Mouse (Mus musculus): ENCODE results near the gene Samd4. TPM values are rescaled to one million over a fixed set of nuclear protein-coding genes. Genes with fewer than 3 reads are reported as not detected.

Gene Samd4
- total RNA-seq, 2 experiments from 2014 or later = 57.1 to 57.9 TPM

DNA sequence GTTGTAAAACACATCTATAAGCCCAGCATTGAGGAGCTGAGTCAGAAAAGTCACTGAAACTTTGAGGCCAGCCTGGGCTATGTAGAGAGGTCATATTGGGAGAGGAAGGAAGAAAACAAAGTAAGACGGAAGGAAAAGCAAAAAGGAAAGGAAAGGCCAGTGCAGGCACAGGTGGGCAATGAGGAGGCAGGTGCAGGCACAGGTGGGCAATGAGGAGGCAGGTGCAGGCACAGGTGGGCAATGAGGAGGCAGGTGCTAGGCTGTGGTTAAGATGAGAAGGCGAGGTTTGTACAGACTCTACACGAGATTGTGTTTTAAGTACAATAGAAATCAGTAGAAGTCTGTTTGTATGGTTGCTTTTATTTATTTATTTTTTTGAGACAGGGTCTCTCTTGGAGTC lies 65.0 kb downstream of the Samd4 start:
- no peak for DNase-seq (ENCODE audit: low spot score)
- intact Hi-C loops (cut with DNase I) = no loop called here

DNA sequence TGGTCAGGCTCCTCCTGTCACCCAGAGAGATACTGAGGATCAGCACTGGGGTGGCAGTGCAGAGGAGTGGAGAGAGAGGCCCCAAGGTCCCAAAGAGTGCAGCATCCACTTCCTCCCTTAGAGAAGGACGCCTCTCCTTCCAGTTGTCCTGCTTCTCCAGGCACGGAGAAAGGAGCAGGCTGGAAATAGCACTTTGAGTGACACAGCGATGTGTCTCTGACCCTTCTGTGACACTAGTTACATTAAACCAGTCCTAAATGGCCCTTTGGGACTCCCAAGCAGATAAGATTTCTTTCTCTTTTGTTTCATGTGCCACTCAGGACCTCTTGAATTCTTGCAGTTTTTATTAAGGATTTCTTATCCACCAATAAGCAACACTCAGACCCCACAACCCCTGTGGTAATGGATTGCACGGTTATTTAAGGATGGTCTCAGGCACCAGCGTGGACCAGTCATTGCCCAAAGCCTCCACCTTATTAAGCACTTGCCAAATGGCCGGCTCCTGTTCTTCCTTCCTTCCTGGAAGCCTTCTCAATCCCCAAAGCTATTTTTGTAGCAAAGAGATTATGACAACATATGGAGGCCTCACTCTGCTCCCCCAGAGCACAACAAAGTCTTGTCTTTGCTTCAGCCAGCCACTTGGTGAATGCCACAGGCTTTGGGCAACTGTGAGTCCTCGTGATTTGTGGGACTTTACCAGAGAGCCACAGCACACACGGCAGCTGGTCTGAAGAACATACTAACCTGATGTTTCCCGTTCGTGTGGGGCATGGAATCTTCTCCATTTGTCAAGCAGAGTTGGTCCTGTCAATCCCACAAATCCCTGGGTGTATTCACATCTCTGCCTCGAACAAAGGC lies 68.1 kb downstream of the Samd4 start:
- no peak for DNase-seq (ENCODE audit: low spot score)

DNA sequence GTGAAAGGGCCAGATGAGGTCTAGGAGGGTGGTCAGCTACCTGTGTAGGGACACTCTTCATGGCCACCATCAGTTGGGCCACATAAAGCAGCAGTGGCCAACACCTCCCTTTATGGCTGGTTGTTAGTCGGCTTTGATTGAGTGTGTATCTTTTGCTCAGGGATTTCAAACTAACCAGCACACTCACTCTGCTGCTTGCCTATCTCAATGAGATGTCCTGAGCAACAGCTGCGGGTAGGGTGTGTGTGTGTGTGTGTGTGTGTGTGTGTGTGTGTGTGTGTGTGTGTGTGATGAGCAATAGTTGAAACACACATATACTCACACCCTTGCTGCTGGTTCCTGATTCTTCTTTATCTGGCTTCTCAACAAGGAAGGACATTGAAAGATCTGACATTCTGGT lies 69.6 kb downstream of the Samd4 start:
- no peak for DNase-seq (ENCODE audit: low spot score)
- intact Hi-C loops (cut with DNase I) = loop anchor here (5.0 kb wide), 2 partner anchors 45 to 70 kb away; partner anchors contain the start of gene Samd4

More for the DNA sequence above, 68.1 kb downstream of the Samd4 start:
- intact Hi-C loops (cut with DNase I) = loop anchor here (5.0 kb wide), 2 partner anchors 47 to 68 kb away; partner anchors contain the start of gene Samd4

DNA sequence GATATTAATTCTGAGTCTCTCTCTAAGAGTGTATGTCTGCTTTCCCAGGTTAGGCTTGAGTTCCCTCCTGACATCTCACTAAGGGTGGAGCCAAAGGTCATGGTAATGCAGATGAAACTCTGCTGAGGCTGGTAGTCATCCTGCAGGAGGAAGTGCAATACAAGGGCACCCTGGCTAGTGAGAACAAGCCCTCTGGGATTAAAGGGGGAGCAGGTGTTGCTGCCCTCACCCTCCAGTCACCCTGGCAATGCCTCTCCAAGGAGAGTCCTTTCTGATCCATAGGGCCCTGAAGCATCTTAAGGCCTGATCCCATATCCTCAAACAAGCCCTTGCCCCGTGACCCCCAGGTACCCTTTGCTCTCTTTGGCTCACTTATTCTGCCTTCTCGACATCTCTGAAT lies 72.5 kb downstream of the Samd4 start:
- intact Hi-C loops (cut with DNase I) = no loop called here
- DNase-seq (ENCODE audit: low spot score) = no peak

DNA sequence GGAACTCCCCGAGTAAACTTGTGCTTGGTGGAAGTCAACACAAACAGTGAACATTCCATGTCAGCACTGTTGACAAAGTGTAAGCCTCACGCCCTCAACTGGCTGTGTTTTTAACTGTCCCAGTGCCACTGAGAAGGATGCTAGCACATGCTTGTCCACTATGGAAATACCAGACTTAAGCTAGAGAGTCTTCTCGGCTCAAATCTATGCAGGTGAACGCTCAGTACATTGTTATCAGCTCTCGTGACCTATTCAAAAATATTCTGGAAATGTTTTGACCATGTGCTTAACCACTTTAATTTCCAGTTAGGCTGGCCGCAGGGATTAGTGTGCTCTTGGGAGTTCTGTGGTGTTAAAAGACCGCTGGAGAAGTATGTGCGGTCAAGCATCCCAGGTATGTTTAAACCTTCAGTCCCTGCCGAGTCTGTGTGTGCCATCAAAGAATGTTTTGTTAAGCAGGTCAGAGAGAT lies 73.0 kb downstream of the Samd4 start:
- DNase-seq (ENCODE audit: low spot score) = no peak
- intact Hi-C loops (cut with DNase I) = no loop called here

DNA sequence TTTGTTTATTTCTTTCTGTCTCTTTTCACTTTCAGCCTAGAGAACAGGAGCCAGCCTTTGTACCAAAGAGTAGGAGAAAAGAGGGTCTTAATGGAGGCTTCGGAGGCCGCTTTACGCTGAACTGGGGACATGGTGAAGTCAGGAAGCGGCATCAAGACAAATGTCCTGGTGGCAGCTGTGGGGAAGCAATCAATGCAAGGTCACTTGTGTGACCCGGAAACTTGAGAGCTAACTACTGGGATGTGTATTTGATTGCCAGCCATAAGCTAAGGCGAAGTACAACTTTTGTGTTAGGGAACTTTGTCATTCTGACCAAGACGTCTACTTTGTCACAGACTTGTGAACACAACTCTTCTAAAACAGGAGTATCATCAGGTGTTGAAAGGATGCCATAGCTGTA lies 73.5 kb downstream of the Samd4 start:
- no peak for DNase-seq (ENCODE audit: low spot score)
- intact Hi-C loops (cut with DNase I) = no loop called here

DNA sequence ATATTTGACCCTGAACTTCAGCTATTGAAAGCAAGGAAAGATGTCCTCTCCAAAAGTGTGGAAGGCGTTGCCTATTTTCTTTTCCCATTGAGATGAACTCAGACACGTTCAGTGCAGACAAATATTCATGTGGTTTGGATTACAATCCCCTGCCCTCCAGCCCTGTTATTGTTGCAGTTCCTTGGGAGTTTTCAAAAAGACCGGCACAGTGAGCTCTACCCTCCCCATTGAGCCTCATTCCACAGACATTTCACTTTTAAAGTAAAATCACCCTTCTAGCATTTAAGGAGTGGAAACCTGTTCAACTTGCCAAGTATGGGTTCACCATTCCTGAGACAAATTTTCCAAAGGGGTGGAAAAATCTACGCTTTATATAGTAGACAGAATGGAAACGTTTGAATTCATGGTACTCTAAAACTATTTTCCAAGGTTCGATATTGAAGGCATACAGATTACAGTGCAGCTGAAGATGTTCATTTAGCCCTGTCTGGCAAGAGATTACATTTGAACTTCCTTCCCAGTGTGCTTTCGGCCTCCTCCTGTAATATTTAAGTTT lies 76.6 kb downstream of the Samd4 start:
- intact Hi-C loops (cut with DNase I) = no loop called here
- no peak for DNase-seq (ENCODE audit: low spot score)

DNA sequence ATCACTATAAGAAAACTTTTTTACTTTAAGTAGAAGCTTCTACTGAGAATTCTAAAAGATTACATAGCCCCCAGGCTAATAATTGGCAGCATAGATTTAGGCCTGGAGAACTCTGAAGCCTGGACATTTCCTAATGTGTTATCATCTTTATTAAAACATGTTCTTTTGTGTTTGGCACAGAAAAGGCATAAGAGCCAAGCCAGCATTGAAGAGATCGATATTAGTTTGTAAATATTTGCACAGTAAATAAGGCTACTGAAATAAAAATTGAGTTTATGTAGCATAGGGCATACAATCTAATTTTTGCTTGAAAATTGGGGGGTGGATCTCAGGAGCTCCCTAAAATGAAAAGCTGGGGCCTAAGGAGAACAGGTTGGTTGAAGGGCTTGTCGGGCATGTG lies 77.2 kb downstream of the Samd4 start:
- intact Hi-C loops (cut with DNase I) = no loop called here
- no peak for DNase-seq (ENCODE audit: low spot score)

DNA sequence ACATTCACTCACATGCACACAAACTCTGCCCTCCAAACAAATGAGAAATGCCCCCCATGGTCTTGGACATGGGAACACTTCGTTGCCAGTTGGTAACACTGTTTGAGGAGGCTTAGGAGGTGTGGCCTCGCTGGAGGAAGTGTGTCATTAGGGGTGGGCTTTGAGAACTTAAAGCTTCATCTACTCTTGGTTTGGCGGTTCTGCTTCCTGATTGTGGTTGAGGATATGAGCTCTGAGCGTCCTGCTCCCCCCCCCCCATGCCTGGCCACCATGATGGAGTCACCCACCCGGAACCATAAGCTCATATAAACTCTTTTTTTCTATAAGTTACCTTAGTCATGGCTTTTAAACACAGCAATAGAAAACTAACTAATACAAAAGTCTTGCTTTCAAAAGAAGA lies 80.2 kb downstream of the Samd4 start:
- intact Hi-C loops (cut with DNase I) = no loop called here
- DNase-seq (ENCODE audit: low spot score) = no peak

DNA sequence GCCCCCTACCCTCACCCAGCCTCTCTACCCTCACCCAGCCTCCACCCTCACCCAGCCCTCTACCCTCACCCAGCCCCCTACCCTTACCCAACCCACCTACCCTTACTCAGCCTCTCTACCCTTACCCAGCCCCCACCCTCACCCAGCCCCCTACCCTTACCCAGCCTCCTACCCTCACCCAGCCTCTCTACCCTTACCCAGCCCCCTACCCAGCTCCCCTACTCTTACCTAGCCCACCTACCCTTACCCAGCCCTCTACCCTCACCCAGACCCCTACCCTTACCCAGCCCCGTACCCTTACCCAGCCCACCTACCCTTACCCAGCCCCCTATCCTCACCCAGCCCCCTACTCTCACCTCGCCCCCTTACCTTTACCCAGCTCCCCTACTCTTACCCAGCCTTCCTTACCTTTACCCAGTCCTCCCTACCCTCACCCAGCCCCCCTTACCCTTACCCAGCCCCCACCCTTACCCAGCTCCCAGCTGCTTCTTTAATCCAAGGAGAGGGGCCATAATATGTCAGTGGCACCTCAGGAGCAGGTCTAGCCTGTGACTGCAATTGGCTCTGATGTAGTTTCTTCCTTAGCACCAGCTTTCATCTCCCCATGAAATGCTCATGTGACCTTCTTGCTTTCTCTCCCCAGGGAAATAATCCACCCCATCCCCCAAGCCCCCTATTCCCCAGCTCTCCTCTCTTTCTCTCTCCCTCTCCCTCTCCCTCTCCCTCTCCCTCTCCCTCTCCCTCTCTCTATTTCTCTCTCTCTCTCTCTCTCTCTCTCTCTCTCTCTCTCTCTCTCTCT lies 81.6 kb downstream of the Samd4 start:
- intact Hi-C loops (cut with DNase I) = no loop called here
- DNase-seq (ENCODE audit: low spot score) = no peak

DNA sequence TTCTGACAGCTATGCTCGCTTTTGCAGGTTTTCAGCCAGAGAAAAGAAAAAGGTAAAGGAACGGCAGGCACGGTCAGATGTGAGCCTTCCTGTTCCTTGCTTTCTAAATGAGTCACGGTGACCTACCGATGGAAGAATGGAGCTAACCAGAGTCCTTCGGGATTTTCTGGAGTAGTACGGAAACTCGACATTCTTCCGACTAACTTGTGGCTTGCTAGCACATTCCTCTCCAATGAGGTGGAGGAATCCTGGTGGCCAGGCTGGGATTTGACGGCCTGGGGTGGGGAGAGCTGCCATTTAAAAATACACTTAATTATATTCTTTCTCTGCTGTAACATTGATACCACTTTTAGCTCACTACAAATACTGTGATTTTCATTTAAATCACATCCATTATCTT lies 83.6 kb downstream of the Samd4 start:
- peak; percentile 31 for DNase-seq (ENCODE audit: low spot score)
- intact Hi-C loops (cut with DNase I) = no loop called here

DNA sequence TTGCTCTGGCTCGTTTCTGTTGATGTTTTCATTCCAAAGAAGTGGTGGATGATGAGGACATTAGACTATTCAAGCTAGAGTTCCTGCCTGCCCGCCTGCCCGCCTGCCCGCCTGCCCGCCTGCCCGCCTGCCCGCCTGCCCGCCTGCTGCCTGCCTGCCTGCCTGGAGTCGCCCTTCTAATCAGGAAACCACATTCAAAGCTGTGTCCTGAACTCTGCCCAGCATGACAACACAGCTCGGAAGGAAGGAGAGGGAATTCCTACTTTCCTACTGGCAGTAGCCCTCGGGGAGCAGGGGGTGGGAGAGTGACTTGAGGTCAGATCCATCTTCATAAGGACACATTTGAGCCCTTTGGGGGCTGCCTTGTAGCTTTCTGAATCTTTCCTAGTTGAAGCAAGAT lies 85.4 kb downstream of the Samd4 start:
- DNase-seq (ENCODE audit: low spot score) = no peak
- intact Hi-C loops (cut with DNase I) = no loop called here

DNA sequence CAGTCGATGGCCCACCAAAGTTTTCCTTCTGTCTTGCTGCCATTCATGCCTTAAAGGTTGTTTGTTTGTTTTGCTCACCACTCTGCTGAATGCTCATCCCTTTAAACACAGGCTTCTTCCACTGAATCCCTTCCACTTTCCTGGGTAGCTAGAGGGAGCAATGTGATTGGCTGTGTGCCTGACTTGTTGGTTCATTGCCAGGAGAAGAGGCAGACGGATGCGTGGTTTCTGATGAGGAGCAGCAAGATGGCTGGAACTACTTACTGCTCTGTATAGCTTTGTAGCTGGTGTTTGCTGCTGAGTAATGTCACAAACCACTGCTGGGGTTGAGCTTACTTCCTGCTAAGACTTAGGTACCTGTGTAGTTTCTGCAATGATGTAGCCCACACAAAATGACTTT lies 88.0 kb downstream of the Samd4 start:
- no peak for DNase-seq (ENCODE audit: low spot score)
- intact Hi-C loops (cut with DNase I) = no loop called here

DNA sequence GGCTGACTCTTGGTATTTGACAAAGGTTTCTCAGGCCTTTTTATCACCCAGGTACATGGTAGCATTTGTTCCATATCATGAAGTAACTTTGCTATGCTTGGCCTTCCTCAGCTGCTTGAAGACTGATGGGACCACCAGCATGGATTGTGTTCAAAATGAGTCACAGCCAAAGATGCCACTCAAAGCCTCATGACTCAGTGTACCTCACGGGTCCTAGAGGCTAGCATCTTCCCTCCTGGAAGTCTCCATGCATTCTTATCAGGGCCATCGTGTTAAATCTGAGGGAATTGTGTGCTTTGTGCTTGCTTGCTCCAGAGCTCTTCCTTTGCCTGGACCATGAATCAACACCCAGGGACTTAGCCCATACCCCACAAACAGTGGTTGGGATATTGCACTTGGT lies 89.1 kb downstream of the Samd4 start:
- intact Hi-C loops (cut with DNase I) = no loop called here

DNA sequence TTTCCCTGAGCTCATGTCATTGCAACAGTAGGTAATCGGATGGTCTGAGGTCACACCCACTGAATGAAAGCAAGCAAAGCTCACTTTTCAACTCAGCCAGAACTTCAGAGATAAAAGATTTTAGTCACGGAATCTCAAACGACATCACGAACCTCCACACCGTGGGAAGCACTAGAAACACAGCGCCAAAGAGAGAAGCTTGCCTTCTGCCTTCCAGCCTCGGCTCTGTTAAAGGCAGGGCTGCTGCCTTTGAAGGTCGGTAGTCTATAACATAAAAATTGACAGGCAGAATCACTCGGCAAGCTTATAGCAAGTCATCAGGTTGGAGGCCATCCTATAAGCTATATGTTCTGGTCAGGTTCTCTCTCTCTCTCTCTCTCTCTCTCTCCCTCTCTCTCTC lies 92.2 kb downstream of the Samd4 start:
- intact Hi-C loops (cut with DNase I) = no loop called here
- DNase-seq (ENCODE audit: low spot score) = no peak

More for the DNA sequence above, 89.1 kb downstream of the Samd4 start:
- no peak for DNase-seq (ENCODE audit: low spot score)

DNA sequence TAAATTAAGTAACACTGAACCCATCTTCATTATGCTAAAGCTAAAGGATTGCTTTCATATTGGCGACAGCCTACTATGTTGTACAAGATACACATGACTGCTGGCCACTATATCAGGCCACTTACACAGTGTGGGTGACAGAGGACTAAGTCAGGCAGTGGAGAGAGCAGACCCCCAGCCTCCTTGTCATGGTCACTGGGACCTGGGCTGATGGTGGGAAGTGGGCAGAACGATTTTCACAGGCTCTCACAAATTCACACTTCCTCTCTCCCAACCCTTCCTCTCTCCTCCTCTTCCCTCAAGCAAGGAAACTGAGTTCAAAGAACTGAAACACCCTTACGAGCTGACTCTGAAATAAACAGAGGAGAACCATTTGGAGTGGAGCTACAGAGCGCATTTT lies 93.3 kb downstream of the Samd4 start:
- intact Hi-C loops (cut with DNase I) = no loop called here
- no peak for DNase-seq (ENCODE audit: low spot score)

DNA sequence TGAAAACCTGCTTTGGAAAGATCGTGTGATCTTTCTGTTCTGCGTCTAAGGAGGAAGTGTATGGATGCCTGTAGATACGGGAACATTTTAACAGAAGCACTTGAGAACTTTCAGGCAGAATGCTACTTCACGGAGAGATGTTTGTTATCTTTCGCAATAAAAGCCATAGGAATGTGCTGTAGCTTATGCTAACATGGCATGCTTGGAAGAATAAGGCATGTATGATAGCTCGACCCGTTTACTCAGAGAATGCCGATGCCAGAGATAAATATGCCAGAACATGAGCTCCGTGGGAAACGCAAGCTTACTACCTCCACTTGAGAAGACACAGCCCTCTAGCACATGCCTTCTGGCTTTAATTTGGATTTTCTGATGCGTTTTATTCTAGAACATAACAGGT lies 94.1 kb downstream of the Samd4 start:
- intact Hi-C loops (cut with DNase I) = no loop called here
- no peak for DNase-seq (ENCODE audit: low spot score)

DNA sequence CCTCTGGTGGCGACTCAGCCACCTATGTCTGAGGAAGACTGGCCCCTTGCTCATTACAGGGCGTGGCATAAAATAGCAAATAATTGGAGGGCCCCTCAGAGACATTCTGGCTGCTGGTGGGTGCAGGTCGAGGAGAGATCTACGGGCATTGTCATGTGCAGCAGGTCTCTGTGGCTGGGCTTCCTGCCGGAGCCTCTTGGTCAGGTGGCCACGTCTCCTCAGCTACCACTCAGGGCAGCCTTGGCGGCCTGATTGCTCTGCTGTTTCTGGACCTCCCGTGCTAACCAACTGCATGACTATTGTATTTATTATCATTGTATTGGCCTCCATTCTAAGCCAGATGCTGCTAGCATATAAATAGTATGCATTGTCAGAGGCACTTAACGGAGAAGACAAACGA lies 95.0 kb downstream of the Samd4 start:
- intact Hi-C loops (cut with DNase I) = no loop called here

DNA sequence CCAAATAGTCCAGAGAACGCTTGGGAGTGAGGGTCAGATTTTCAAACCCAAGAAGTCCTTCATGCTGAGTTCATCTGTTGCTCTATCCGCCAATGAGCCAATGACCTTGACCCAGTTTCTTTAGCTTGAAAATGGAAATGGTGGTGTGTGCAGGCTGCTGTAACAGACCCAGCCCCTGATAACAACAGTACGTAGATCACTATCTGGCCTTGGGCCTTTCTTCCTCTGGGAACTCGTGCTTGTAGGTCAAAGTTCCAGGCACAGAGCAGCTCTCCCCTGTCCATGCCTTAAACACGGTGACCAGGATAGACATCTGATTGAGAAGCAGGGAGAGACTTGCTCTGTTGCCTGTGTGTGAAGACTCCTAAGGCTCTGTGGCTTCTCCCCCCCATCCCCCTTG lies 96.5 kb downstream of the Samd4 start:
- intact Hi-C loops (cut with DNase I) = no loop called here
- no peak for DNase-seq (ENCODE audit: low spot score)

More for the DNA sequence above, 95.0 kb downstream of the Samd4 start:
- no peak for DNase-seq (ENCODE audit: low spot score)

DNA sequence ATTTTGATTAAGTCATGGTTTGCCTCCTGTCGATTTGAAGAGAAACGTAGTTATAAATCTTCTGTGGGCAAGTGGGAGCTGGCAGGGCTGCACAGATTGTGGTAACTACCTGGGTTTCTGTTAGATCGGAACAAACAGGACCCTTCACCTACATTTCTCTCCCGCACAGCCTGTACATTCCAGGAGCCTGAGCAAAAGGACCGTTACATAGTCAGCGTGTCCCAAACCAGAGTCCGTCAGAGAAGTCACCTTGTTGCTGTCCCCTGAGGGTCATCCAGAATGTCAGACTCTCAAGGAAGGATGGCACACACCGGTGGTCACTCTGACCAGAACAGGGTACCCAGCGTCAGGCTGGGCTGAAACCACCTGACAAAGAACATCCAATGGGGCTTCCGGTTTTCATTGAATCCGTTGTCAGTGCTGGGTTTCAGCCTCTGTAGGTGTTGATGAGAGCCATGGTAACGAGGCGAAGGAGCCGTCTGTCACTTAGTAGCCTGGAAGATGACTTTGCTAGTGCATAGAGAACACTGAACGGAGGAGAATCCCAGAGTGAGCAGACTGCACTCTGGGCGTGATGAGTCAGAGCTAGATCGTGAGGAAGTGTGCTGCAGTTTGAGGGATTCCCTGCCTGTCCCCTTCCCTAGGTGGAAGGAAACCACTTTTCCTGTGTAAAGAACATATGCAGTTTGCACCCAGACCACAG lies 98.2 kb downstream of the Samd4 start:
- no peak for DNase-seq (ENCODE audit: low spot score)
- intact Hi-C loops (cut with DNase I) = no loop called here
